Comparison of ENCODE assay signal across 9 mouse cellular contexts in genomic region chr11:5165471-5165916, GRCm38 (mm10). TPM values are rescaled to one million over a fixed set of nuclear protein-coding genes. Genes with fewer than 3 reads are reported as not detected.
DNase-seq lines count a peak whose midpoint lies in the region; ATAC-seq and TF ChIP-seq lines count a peak whose summit lies in the region.
"Had no signal": no experiment of that assay in that cellular context is flagged by ENCODE, and none has a peak within 500 bp of the region (broad histone marks: within the 10 kb centered on the region; RNA-seq: fewer than 3 reads in every experiment).

No protein-coding gene starts in this region.

- no peaks in the 10 kb centered on the region for H3K36me3 ChIP-seq in intestine, embryonic 15.5 days
- H3K36me3 ChIP-seq in limb, embryonic 14.5 days (ENCODE audit: control insufficient read depth, insufficient read depth, low read length): no peaks in the 10 kb centered on the region
- H3K36me3 ChIP-seq: liver, embryonic 15.5 days had no signal

- no peaks in the 10 kb centered on the region for H3K27me3 ChIP-seq in intestine, embryonic 15.5 days (replicated peaks)
- no peaks in the 10 kb centered on the region for H3K27me3 ChIP-seq in limb, embryonic 14.5 days (ENCODE audit: control insufficient read depth, insufficient read depth, low read length)
- H3K27me3 ChIP-seq: liver, embryonic 15.5 days had no signal

- H3K27ac ChIP-seq in intestine, embryonic 15.5 days: peak overlapping the region; percentile 66
- H3K27ac ChIP-seq in limb, embryonic 14.5 days (replicated peaks; ENCODE audit: low read depth, low read length): peak overlapping the region; percentile 59; the same call in 1 of the 2 replicates
- H3K27ac ChIP-seq: liver, embryonic 15.5 days had no signal

- peaks cover 14% of the 10 kb centered on the region for H3K4me1 ChIP-seq in intestine, embryonic 15.5 days (replicated peaks)
- H3K4me1 ChIP-seq in limb, embryonic 14.5 days (ENCODE audit: control insufficient read depth, insufficient read depth, low read length): peaks cover 15% of the 10 kb centered on the region
- H3K4me1 ChIP-seq: liver, embryonic 15.5 days had no signal

- peak; percentile 79 for DNase-seq in cerebellum, adult 11 months
- DNase-seq in embryo, embryonic 9.5 days (ENCODE audit: extremely low spot score): peak; percentile 42
- DNase-seq in gastrocnemius, postnatal 25 days: peak; percentile 71
- no peak for DNase-seq in limb, embryonic 14.5 days (ENCODE audit: low spot score)
- DNase-seq in right cerebral cortex, postnatal 4 days: peak; percentile 69
- no peak for DNase-seq in liver
- DNase-seq in urinary bladder, adult 2 months (ENCODE audit: low spot score): no peak

- H3K4me2 ChIP-seq in intestine, embryonic 15.5 days (replicated peaks): no peak overlapping the region
- no peak overlapping the region for H3K4me2 ChIP-seq in limb, embryonic 14.5 days (replicated peaks; ENCODE audit: low read depth, low read length, severe bottlenecking)
- H3K4me2 ChIP-seq: liver, embryonic 15.5 days had no signal

- peak; percentile 75 for ATAC-seq in intestine, embryonic 15.5 days
- peak; percentile 73 for ATAC-seq in limb, embryonic 14.5 days (ENCODE audit: low FRiP score, low read depth)

- H3K9ac ChIP-seq in intestine, embryonic 15.5 days: no peak overlapping the region
- no peak overlapping the region for H3K9ac ChIP-seq in limb, embryonic 14.5 days (ENCODE audit: low read depth, low read length, severe bottlenecking)
- H3K9ac ChIP-seq: liver, embryonic 15.5 days had no signal

- WGBS in intestine, embryonic 15.5 days: 25% methylated on average over 8 of the region's 8 CpGs
- 8% methylated on average over 7 of the region's 8 CpGs for WGBS in limb, embryonic 14.5 days

- H3K4me3 ChIP-seq in intestine, embryonic 15.5 days (replicated peaks): no peak overlapping the region
- H3K4me3 ChIP-seq in limb, embryonic 14.5 days (replicated peaks; ENCODE audit: low read length): no peak overlapping the region
- H3K4me3 ChIP-seq: liver, embryonic 15.5 days had no signal

- H3K9me3 ChIP-seq in intestine, embryonic 15.5 days: no peaks in the 10 kb centered on the region
- no peaks in the 10 kb centered on the region for H3K9me3 ChIP-seq in limb, embryonic 14.5 days (ENCODE audit: control insufficient read depth, low read length)
- H3K9me3 ChIP-seq: liver, embryonic 15.5 days had no signal

- TF ChIP-seq POLR2A in limb, embryonic 14.5 days (IDR thresholded peaks at IDR 0.05; ENCODE audit: borderline replicate concordance, extremely low read depth, insufficient read depth, insufficient read length): no peak

RNA-seq across cellular contexts. Expression of gene Emid1, which starts 13.4 kb away (rescaled TPM):
- total RNA-seq in gastrocnemius, postnatal 25 days (2021): 10 to 100 TPM in 1 of 2 experiments, 1 to 10 TPM in 1; 9.4 to 15.4 TPM
- 94.4 and 105 TPM in 2 replicates for polyA plus RNA-seq in intestine, embryonic 15.5 days (2015; fragmentation: Nextera tagmentation; extraction: Ambion mirVana)
- polyA plus RNA-seq in limb, embryonic 14.5 days (2012; rRNA removed): 25.3 and 25.7 TPM in 2 replicates
- 30.9 and 32.2 TPM in 2 replicates for polyA plus RNA-seq in limb, embryonic 14.5 days (2014; fragmentation: Nextera tagmentation; extraction: Ambion mirVana)
- 68.2 and 97.0 TPM in 2 replicates for polyA plus RNA-seq in urinary bladder, adult 2 months (2012; rRNA removed)

Comparison
In these comparisons a context has a peak if more than half of its experiments do, and no peak if none do; other contexts are left out.
1. DNase-seq: peak in cerebellum, adult 11 months (single experiment), embryo, embryonic 9.5 days (single experiment), gastrocnemius, postnatal 25 days (single experiment) and right cerebral cortex, postnatal 4 days (single experiment); none in limb, embryonic 14.5 days (single experiment), liver (single experiment) and urinary bladder, adult 2 months (single experiment).